Mouse (Mus musculus) midbrain, embryonic 16.5 days (tissue): Measurements from ENCODE around the gene Gm43552. TPM values are rescaled to one million over a fixed set of nuclear protein-coding genes. Genes with fewer than 3 reads are reported as not detected.
"Not testable (repeated sequence)": the region's sequence is repeated elsewhere in the genome, so short reads cannot be mapped to it uniquely, and the experiment has no call there.

Experiments used
- ATAC-seq: fragments of 200-750 bp; cut with Nextera tagmentation; 2 replicates; pipeline ENCODE4 v1.8.0; 2017; ENCODE audit warnings: moderate TSS enrichment
- H3K27ac ChIP-seq: fragments of 300-500 bp; sonication (generic); 2 replicates; pipeline ENCODE4 v1.5.1; 2014; ENCODE audit warnings: mild to moderate bottlenecking, low read length, mixed read lengths
- H3K27me3 ChIP-seq: fragments of 300-500 bp; sonication (generic); 2 replicates; pipeline ENCODE4 v1.6.1; 2014; ENCODE audit warnings: low read depth, low read length, mixed read lengths; ENCODE audit not compliant: control insufficient read depth, insufficient read depth
- H3K36me3 ChIP-seq: fragments of 300-500 bp; sonication (generic); 2 replicates; pipeline ENCODE4 v1.6.1; 2014; ENCODE audit warnings: mild to moderate bottlenecking, low read length, moderate library complexity, mixed read lengths; ENCODE audit not compliant: control insufficient read depth, insufficient read depth
- H3K4me1 ChIP-seq: fragments of 300-500 bp; sonication (generic); 2 replicates; pipeline ENCODE4 v1.6.1; 2014; ENCODE audit warnings: mild to moderate bottlenecking, low read length, mixed read lengths; ENCODE audit not compliant: control insufficient read depth, insufficient read depth
- H3K4me2 ChIP-seq: fragments of 300-500 bp; sonication (generic); 2 replicates; pipeline ENCODE4 v1.6.1; 2014; ENCODE audit warnings: mild to moderate bottlenecking, low read length, mixed read lengths
- H3K4me3 ChIP-seq: fragments of 300-500 bp; sonication (generic); 2 replicates; pipeline ENCODE4 v1.5.1; 2014; ENCODE audit warnings: low read depth, mild to moderate bottlenecking, low read length, moderate library complexity, mixed read lengths
- H3K9ac ChIP-seq: fragments of 300-500 bp; sonication (generic); 2 replicates; pipeline ENCODE4 v1.6.1; 2014; ENCODE audit warnings: low read depth, low read length, mixed read lengths
- H3K9me3 ChIP-seq: fragments of 300-500 bp; sonication (generic); replicated peaks from 2 replicates; pipeline ENCODE4 v1.6.1; 2014; ENCODE audit warnings: mild to moderate bottlenecking, low read length, mixed read lengths; ENCODE audit not compliant: control insufficient read depth, poor library complexity, severe bottlenecking
- WGBS: fragments of 180-500 bp; shearing (Covaris S2); extraction: QIAGEN DNeasy Blood & Tissue Kit; methylation state at CpG from one replicate; pipeline ENCODE4 v1.1.7; 2014; 5-methylcytosine and 5-hydroxymethylcytosine counted together
- polyA plus RNA-seq: library from polyadenylated mRNA; unstranded; fragments of >200 nt; fragmentation: Nextera tagmentation; extraction: Ambion mirVana; gene quantifications from 2 replicates; pipeline ENCODE4 v1.2.1, GENCODE M21; 2015

The Gm43552 gene
- not detected in 2 replicates for polyA plus RNA-seq

DNA sequence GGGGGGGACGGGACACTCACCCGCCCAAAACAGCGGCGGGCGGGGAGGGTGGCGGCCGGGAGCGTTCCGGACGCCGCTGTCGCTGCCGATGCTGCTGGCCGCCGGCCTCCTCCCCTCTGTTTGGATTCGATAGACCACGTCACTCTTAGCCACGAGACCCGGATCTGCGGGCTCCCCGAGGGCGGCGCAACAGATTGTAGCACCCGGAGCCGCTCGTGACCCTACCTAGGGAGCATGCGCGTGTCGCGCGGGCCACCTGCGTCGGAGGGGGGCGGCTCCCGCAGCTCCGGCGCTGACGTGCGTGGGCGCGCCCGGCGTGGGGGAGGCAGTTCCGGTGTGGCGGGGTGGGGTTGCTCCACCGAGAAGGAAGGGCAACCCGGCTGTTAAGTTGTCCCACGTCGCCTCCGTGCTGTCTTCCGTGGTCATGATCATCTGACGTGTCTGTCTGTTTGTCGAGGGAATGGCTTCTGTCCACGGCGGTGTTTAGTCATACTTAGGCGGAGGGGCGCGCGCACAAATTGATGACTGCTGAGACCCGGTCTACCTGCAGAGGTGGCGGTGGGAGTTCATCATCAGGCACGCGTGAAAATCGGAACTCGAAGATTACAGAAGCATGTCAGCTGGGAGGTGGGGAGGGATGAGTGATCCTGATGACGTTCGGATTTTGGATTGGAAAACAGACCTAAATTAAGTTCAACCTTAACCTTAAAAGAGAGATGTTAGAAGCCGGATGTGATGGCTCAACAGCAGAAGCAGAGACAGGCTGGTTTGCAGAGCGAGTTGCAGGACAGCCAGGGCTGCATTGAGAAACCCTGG, at the start of gene Gm43552:
Gene Gm43552, minus strand, starts transcription at position 118 of the 816 bp plus-strand sequence.
- no peaks in the 10 kb centered on the region for H3K27me3 ChIP-seq
- H3K36me3 ChIP-seq: no peaks in the 10 kb centered on the region
- H3K9me3 ChIP-seq: no peaks in the 10 kb centered on the region
- peak within 1 kb of the TSS; percentile 95 for H3K4me3 ChIP-seq
- whole genome bisulfite sequencing: under 1% methylated on average over 62 of the region's 69 CpGs
- peak within 1 kb of the TSS; percentile 96 for H3K9ac ChIP-seq
- peak within 1 kb of the TSS; percentile 73 for H3K4me2 ChIP-seq
- H3K27ac ChIP-seq: peak within 1 kb of the TSS; percentile 97
- ATAC-seq: peak; percentile 97
- H3K4me1 ChIP-seq: peaks cover 20% of the 10 kb centered on the region

DNA sequence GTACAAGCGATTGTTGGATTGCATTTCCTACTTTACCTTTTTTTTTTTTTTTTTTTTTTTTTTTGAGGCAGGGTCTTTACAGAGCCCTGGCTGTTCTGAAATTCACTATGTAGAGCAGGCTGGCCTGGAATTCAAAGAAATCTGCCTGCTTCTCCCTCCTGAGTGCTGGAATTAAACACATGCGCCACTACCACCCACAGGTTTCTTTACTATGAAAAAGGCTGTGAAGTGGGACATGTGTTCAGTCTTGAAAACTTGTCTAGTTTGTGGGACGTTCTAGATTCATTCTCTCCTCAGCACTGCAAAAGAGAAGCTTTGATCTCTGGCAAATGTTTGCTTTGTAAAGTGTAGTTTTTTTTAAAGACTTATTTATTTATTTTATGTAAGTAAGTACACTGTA, 49.3 kb upstream of the Gm43552 start:
- H3K9me3 ChIP-seq: no peaks in the 10 kb centered on the region
- no peak overlapping the region for H3K4me2 ChIP-seq
- no peaks in the 10 kb centered on the region for H3K36me3 ChIP-seq
- no peak overlapping the region for H3K4me3 ChIP-seq
- no peak overlapping the region for H3K27ac ChIP-seq
- H3K27me3 ChIP-seq: no peaks in the 10 kb centered on the region
- peaks cover 14% of the 10 kb centered on the region for H3K4me1 ChIP-seq
- 81% methylated on average over 3 of the region's 3 CpGs for WGBS
- no peak overlapping the region for H3K9ac ChIP-seq
- no peak for ATAC-seq

DNA sequence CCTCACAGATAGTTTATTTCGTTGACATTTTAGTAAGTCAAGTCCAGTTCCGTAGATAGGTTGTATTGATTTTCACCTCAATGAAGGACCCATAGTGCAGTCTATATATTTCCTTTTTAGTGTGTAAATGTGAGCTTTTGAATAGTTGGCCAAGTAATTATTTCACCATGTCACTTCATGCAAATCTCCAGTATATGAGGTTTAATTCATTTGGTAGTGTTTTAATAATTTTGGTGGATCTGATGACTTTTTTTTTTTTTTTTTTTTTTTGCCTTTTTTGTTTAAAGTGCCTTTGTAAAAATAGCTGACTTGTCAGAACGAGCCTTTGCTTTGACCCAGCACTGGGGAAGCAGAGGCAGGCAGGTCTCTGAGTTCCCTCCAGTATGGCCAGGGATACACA, 47.2 kb upstream of the Gm43552 start:
- ATAC-seq: no peak
- WGBS: 95% methylated on average over 3 of the region's 3 CpGs
- H3K9ac ChIP-seq: no peak overlapping the region
- H3K36me3 ChIP-seq: no peaks in the 10 kb centered on the region
- no peaks in the 10 kb centered on the region for H3K9me3 ChIP-seq
- no peak overlapping the region for H3K27ac ChIP-seq
- H3K27me3 ChIP-seq: no peaks in the 10 kb centered on the region
- peaks cover 19% of the 10 kb centered on the region for H3K4me1 ChIP-seq
- H3K4me2 ChIP-seq: no peak overlapping the region
- no peak overlapping the region for H3K4me3 ChIP-seq

DNA sequence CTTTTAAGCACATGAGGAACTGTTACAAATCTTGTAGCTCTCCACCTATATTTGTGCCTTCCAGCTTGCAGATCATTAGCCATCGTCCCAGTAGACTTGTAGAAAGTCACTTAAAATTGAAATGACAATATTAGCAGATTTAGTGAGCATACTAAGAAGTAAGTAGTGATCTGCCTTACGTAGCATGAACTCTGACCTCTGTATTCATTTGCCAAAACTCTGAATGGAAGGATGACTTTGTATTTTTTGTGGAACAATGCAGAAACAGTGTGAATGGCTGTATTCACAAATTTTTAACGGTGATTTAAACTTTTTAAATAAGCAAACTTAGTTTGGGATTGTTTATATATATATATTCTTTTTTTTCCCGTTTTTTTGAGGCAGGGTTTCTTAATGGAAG, 46.2 kb upstream of the Gm43552 start:
- Histone ChIP-seq H3K4me2 (peak overlapping the region; percentile 51), H3K27ac (no peak overlapping the region), H3K4me3 (peak overlapping the region; percentile 25; the same call in 1 of the 2 replicates), H3K36me3 (no peaks in the 10 kb centered on the region), H3K4me1 (peaks cover 19% of the 10 kb centered on the region), H3K9me3 (no peaks in the 10 kb centered on the region), H3K9ac (peak overlapping the region; percentile 48; the same call in 1 of the 2 replicates), H3K27me3 (no peaks in the 10 kb centered on the region)
- 11% methylated on average over 4 of the region's 4 CpGs for WGBS
- no peak for ATAC-seq

DNA sequence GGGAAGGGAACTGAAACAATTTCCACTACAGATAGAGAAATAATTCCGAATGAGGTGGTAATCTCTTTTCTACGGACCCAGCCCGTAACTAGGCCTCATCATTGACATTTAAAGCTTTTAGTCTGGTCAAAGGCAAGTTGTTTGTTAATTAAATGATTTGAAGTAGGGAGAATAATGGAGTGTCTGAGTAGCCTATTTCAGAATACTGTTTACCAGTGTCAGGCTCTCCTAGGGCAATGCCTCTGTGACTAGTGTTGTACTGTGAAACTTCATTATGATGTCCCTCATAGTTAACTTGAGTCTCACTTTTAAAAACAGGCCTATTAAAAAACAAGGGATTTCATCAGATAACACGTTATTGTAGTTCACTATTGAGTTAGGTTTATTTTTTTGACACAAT, 45.5 kb upstream of the Gm43552 start:
- peak overlapping the region; percentile 97 for H3K27ac ChIP-seq
- H3K4me3 ChIP-seq: peak overlapping the region; percentile 96
- ATAC-seq: no peak
- no peaks in the 10 kb centered on the region for H3K9me3 ChIP-seq
- H3K27me3 ChIP-seq: no peaks in the 10 kb centered on the region
- no peaks in the 10 kb centered on the region for H3K36me3 ChIP-seq
- 1% methylated on average over 4 of the region's 4 CpGs for WGBS
- H3K4me1 ChIP-seq: peaks cover 19% of the 10 kb centered on the region
- peak overlapping the region; percentile 98 for H3K9ac ChIP-seq
- H3K4me2 ChIP-seq: peak overlapping the region; percentile 81

DNA sequence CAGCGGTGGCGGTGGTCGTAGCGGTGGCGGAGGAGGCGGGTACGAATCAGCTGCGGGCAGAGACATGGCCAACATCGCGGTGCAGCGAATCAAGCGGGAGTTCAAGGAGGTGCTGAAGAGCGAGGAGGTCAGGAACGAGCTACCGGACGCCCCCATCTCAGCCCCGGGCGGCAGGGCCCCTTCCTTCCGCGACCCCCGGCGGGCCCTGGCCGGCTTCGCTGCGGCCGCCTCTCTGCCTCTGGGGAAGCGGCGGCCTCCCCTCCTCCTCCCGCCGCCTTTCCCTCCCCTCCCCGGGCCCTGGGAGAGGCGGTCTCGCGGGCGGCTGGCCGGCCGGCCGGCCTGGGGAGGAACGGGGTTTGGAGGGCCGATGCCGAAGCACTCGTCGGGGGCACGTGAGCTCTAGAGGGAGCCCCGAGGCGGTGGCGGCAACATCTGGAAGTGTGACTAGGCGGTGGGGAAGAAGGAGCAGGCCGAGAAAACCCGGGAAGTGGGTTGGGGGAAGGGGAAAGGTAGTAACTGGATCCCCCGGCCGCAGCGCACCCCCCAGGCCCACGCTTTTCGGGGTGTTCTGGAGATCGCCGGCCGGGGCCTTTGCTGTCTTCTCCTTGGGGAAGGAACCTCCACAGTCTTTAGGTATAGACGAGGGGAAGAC, 44.9 kb upstream of the Gm43552 start:
- no peaks in the 10 kb centered on the region for H3K36me3 ChIP-seq
- H3K4me1 ChIP-seq: peaks cover 19% of the 10 kb centered on the region
- no peaks in the 10 kb centered on the region for H3K27me3 ChIP-seq
- H3K9me3 ChIP-seq: no peaks in the 10 kb centered on the region
- H3K4me3 ChIP-seq: peak overlapping the region; percentile 96
- H3K27ac ChIP-seq: peak overlapping the region; percentile 97
- peak overlapping the region; percentile 81 for H3K4me2 ChIP-seq
- peak; percentile 59; the same call in 1 of the 2 replicates for ATAC-seq
- H3K9ac ChIP-seq: peak overlapping the region; percentile 98
- under 1% methylated on average over 37 of the region's 59 CpGs for WGBS

DNA sequence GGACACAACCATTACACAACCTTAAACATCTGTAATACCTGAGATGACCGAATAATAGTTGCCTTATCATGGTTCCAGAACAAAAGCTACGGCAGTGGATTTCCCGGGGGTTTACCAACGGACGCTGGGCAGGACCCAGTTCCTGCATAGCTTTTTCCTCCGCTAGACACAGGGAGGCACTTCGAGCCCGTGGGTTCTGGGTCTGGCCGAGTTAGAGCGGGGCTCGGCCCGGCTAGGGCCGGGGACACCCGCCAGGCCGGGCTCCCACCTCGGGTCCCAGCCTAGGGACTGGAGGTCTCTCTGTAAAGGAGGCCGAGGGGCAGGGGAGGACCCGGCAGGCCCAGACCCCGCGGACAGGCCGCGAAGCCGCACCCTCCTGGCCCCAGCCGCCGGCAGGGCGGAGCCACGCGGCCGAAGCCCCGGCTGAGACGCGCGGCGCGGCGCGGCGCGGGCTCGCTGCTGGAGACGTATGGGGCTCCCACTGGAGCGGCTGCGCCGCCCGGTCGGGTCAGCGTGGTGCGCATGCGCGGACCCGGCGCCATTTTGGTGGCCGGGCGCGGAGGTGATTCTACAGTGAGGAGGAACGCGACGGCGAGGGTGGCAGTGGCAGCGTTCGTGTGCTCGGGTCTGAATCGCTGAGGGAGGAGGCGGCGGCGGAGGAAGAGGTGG, 44.3 kb upstream of the Gm43552 start, which contains the start of the genes Smim14 and Ube2k:
Gene Smim14, minus strand, starts transcription at position 434 of the 669 bp plus-strand sequence.
Gene Ube2k, plus strand, starts transcription at position 483 of the 669 bp plus-strand sequence.
- Histone ChIP-seq H3K9ac (peak within 1 kb of the TSS; percentile 98), H3K4me1 (peaks cover 17% of the 10 kb centered on the region), H3K36me3 (no peaks in the 10 kb centered on the region), H3K4me2 (peak within 1 kb of the TSS; percentile 81), H3K4me3 (peak within 1 kb of the TSS; percentile 96), H3K27ac (peak within 1 kb of the TSS; percentile 97), H3K27me3 (no peaks in the 10 kb centered on the region), H3K9me3 (no peaks in the 10 kb centered on the region)
- peak; percentile 96 for ATAC-seq
- under 1% methylated on average over 64 of the region's 66 CpGs for WGBS

DNA sequence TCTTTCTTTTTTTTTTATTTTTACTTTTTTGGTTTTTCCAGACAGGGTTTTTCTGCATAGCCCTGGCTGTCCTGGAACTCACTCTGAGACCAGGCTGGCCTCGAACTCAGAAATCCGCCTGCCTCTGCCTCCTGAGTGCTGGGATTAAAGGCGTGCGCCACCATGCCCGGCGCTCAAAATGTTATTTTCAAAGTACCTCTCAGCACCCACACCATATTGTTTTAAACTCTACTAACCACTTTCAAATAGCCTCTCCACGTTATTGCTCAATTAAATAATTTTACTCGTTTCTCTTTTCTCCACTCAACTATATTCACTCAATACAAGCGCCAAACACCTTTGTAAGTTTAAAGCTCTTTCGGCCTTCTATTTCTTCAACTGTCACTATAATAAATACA, 43.4 kb upstream of the Gm43552 start:
- H3K9me3 ChIP-seq, H3K27me3 ChIP-seq, H3K36me3 ChIP-seq, ATAC-seq: not testable (repeated sequence)
- peak overlapping the region; percentile 96 for H3K4me3 ChIP-seq
- WGBS: 81% methylated on average over 10 of the region's 10 CpGs
- H3K9ac ChIP-seq: peak overlapping the region; percentile 98
- H3K4me2 ChIP-seq: peak overlapping the region; percentile 64
- H3K4me1 ChIP-seq: peaks cover 16% of the 10 kb centered on the region
- peak overlapping the region; percentile 97 for H3K27ac ChIP-seq
